Mouse (Mus musculus): Measurements from ENCODE around the gene Cybc1.

- peak; percentile 41; the same call in 1 of the 2 replicates for TF ChIP-seq POLR2A (IDR thresholded peaks at IDR 0.05; ENCODE audit: control insufficient read depth, extremely low read depth, insufficient read depth, low read length, poor library complexity)
- 0 out of 2 replicates have a peak, but pooled peaks have one; percentile 14 for TF ChIP-seq CTCF (IDR thresholded peaks at IDR 0.05; ENCODE audit: borderline replicate concordance, control insufficient read depth, extremely low read depth, insufficient read depth, low read length, poor library complexity)
Observed at GRCm38 (mm10) chr11:121259160-121260100, 30.3 kb upstream of the Cybc1 start, which contains the start of gene Foxk2.

Measured in thymus, adult 2 months (tissue).